Mouse (Mus musculus): ENCODE data around the gene Cenpo.
"Not testable (repeated sequence)": the region's sequence is repeated elsewhere in the genome, so short reads cannot be mapped to it uniquely, and the experiment has no call there.

Cenpo gene

DNA sequence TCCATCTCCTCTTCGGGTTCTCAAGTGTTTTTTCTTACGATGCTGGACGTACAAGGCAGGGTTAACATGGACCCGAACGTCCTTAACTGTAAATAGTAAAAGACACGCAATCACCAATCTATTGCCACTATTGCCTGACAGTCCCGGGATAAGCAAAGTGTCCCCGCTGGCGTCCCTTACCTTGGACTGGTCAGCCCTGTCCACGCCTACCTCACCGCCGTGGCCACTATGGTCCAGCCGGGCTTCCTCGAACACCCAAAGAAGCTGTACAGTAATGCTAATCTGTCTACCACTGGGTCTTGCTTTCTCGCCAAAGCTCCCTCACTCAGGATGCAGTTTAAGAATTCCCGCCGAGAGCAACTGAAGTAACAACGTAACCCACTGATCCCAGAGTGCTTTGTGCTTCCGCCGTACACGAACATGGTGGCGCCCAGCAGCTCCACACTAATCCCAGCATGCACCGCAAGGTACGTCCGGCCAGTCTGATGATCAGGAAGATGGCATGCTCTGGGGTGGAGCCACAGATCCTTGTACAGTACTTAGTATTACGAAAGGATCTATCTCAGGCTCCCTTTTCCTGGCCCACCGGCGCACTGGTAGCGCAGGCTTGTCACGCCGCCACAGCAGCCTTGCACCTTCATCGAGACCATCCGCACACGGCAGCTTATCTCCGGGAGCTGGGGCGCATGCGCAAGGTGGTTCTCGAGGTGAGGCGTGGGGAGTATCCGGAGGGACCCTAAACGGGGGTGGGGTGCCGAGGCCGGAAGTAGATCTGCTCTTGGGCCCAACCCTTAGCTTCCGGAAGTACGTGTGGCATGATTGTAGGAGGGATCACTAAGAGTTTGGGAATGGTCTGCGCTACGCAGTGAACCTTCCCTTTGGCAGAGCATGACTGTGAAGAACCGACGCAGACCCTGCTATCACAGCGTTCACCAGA lies at the start of gene Cenpo, which contains the start of gene Ptrhd1:
Gene Cenpo (minus strand): TSS at position 723 of the 937 bp plus-strand sequence.
Gene Ptrhd1 (plus strand): TSS at position 456 of the 937 bp plus-strand sequence.
- DNase-seq (ENCODE audit: low read depth): peak; percentile 98

DNA sequence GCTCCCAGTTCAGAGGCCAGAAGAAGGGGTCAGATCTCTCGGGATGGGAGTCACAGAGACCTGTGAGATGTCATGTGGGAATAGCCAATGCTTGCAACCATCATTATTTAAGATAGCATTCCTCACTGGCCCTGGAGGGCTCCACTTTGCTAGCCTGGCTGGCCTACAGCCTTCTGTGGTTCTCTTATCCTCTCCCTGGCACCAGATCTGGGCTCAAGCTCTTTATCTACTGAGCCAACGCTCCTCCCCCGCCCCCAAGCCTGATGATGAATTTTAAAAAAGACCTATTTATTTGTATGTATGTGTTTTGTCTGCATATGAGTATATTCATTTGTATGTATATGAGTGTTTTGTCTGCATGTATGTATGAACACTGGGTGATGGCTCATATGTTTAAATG lies 45.8 kb upstream of the Cenpo start:
- no peak for DNase-seq (ENCODE audit: low read depth)

DNA sequence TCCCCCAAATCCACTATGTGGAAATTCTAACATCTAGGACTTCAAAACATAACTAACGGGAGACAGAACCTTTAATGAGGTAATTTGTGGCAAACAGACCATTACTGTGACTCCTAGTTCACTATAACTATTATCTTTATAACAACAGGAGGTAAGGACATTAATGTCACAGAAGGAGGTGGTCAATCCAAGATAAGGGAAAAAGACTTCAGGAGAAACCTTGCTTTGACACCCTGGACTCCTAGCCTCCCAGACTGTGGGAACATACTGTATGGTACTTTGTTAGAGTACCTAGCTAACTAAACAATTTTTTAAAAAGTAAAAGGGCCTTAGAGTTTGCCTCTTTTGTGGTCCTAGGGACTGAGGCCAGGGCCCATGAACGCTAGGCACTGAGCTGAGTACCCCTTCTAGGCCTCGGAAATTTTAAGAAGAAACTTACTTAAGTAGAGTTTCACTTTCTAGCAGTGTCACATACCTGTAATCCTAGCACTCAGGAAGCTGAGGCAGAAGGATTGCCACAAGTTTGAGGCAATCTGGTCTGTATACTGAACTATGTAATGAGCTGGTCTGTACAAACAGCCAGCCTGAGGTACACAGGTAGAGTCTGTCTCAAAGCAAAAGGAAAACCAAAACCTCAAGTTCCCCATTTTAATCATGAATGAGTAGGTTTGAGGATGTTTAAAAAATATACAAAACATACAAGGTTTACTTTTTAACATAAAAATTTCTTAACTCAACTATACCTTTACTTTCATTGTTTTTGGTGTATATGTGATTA lies 45.1 kb upstream of the Cenpo start:
- DNase-seq (ENCODE audit: low read depth): no peak

DNA sequence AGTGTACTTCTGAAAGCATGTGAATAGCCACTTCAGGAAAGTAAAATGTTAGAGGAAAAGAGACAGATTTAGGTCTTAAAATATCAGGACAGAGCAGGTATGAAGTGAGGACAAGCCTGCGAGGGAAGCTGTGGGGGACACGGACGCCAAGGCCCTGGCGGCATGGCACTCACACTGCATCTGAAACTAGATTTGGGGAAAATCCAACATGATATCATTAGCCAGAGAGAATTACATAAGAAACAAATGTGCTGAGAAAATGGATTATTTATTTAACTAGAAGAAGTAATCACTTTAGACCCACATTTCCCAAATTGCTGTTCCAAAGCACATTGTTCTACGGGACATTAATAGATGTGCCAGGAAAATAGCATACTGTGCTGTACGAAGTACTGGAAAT lies 37.0 kb upstream of the Cenpo start:
- no peak for DNase-seq (ENCODE audit: low read depth)

DNA sequence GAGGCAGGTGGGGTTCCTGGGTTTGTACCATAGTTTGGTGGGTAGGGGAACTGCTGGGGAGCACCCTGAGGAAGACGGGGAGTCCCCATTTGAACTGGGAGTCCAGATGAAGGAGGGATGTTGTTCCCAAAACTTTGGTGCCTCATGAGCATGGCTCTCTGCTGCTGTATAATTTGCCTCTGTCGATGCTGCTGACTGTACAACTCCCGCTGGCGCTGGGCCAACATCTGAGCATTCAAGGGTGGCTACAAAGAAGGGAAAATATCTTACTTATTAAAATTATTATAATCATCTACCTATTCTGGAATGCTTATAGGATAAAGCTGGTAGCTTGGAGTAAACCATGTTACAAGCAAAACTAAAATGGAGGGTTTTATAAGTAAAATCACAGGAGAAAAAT lies 33.7 kb upstream of the Cenpo start:
- DNase-seq (ENCODE audit: low read depth): no peak

DNA sequence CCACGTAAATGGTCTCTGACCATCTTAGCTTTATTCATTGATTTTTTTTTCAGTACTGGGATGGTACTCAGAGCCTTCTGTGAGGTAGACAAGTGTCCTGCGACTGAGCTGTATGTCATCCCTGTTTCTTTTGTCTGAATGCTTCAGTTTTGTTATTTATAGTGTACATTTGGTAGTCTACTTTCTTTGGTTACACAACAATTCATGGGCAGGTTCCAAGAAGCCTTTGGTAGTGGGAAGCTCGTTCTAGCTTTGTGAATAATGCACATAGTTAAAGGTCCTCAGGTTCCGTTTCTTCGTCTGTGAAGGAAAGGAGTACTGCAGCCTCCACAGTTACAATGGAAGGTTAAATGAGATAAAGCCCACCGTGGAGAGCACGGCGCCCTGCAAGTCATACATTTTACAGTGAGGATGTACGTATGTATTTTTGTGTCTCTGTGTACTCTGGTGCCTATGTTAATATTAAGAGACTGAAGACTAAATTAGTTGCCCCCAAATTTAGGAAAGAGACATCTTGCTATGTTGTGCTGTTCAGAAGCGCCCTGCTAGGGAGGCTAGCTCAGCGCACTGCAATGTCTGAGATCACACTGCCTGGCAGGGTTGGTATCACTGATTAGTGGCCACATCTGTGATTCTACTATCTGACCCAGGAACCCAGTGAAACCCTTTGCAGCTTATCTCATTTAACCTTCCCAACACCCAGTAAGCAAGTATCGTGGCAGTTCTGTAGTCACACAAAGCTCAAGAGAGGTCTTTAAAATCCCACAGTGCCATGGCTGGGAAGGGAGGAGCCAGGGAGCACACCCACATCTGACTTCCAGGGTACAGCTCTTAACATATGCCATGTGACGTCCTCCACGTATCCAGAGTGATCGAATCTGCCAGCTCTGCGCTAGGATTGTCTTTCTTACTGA lies 18.9 kb upstream of the Cenpo start:
- no peak for DNase-seq (ENCODE audit: low read depth)

DNA sequence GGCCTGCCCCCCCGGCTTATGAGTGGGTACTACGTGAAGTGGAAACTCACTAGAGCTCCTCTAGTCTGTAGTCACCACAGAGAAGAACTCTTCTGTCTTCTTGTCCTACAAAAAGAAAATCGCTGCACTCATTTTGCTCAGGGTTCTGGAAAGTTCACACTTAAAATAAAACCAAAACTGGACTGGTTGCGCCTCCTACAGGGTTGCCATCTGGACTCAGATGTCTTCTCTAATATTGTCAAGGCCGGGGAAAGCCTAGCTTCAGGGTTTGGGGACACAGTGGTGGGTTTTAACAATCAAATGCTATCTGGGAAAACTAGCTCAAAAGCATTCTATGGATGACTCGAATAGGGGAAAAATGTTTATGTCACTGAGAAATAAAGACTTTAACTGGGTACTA lies 15.7 kb upstream of the Cenpo start:
- no peak for DNase-seq (ENCODE audit: low read depth)

DNA sequence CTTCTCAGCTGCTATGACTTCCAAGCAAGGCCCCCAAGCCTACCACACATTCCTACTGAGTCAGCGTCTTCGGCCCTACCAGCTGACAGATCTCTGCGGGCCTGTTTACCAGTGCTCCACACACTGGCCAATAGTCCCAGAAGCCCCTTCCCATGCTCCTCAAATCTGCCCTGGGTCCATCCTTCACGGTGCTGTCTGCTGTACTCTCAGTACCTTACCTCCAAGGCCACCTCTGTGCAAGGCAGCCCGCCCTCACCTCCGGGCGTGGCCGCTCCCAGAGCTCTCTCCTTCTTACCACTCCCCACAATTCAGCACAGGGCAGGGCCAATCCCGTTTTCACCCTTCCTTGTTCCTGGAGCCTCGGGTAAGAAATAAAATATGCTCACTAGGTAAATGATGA lies 11.6 kb upstream of the Cenpo start:
- no peak for DNase-seq (ENCODE audit: low read depth)

DNA sequence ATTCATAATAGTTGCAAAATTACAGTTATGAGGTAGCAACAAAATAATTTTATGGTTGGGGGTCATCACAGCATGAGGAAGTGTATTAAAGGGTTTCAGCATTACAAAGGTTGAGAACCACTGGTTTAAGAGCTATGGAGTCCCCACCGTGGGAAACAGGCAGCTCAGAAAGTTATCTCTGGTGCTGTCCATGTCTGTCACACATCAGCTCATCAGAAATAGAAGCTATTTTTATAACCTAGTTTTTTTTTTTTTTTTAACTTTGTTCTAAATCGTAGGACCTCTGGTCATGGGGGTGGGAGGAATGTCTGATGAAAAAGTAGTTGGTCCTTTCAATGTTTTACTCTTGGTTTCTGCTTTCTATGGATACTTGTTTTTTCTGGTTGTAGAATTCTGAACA lies 9.7 kb upstream of the Cenpo start:
- no peak for DNase-seq (ENCODE audit: low read depth)

DNA sequence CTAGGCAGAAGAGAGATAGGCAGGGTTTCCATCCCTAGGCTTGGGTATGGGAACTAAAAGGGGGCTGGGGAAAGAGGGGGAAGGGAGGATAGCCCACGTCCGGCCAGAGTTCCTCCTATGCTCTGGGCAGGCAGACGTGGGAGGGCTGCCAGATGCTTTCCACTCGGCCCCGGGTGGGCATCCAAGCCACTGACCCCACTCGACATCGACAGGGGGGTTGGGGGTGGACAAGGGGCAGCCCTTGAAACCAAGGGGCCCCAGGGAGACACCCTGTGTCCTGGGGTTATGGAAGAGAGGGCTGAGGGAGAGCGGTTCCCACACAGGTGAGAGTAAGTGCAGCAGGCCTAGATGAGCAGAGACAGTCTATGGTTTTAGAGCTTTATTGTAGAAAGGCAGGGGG lies 6.2 kb upstream of the Cenpo start:
- not testable (repeated sequence) for DNase-seq (ENCODE audit: low read depth)

DNA sequence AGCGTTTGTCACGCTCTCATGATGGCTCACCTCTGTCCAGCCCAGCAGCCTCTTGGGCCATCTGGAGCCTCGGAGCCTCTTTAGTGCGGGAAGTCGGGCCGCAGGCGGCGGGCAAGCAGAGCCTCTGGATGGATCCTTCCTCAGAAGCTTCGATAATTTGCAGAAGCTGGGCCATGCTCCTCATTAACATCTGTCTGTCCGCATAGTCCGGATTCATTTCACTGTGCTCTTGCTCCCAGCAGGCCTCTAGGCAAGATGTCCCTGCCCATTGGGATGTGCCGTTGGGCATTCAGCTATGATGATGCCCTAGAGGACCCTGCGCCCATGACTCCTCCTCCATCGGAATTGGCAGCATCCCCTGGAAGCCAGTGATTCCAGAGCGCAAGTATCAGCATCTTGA lies 3.4 kb upstream of the Cenpo start:
- no peak for DNase-seq (ENCODE audit: low read depth)

DNA sequence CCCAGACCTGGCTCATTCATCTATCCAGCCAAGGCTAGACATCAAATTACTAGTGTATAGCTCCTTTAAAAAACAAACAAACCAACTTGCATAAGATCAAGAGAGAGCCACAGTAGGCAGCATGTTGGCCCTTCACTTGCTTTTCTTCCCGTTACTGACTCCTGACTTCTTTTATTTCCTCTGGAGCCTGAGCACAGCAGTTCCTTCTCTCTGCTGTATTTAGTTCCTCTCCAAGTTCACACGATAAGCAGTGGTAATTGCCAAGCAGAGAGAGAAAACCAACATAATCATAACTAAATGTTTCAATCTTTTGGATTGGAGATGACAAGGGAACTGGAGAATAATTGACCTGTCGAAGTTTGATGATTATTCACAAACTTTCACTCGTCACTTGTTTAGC lies 1.3 kb downstream of the Cenpo start:
- DNase-seq (ENCODE audit: low read depth): peak; percentile 8

DNA sequence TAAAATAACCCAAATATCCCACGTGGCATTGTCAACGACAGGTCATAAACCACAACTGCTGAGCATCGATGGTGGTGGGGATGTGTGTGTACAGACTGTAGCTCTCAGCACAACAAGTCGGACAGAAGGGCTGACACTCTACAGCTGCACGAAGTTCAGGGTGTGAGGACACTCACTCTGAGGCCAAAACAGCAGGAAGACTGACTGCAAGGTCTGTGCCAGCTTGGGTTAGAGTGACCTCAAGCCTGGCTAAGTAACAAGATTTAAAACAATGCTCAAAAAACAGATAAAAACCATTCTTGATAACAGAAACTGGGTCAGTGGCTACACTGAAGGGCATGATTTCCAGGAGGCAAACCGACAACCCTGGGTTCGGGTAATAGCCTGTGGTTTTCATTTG lies 3.9 kb downstream of the Cenpo start:
- no peak for DNase-seq (ENCODE audit: low read depth)

DNA sequence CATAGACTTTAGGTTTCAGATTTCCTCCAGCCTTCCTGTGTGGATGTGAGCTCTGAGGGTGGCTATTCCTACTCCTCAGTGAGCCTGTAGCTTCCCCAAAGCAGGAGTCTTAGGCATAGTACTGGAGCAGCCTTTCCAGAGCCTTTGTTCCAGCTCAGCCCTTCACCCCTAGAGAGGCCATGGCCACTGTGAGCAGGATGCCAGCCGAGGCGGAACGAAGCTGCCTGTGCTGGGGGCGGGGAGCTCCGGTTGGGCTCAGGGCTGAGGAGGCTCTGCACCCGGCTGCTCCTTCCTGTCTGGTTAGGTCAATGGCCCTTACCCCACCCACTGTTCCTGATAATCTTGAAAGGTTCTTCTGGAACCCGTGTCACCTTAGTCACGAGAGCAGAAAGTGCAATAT lies 21.2 kb downstream of the Cenpo start:
- no peak for DNase-seq (ENCODE audit: low read depth)

DNA sequence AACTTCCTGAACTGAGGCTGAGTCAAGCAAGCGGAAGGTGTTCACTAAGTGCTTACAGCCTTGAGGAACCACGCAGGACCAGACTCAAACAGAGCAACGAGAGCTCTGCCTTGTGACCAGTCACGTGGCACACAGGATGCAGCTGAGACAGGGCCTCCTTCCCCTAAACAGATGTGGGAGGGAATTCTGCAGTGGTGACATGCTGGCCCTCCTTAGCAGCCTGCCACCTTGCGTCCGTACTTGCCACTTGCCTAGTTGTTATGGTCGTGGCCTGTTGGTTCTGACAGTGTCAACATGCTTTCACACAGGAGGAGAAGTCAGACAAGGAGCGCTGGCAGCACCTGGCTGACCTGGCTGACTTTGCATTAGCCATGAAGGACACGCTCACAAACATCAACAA lies 22.9 kb downstream of the Cenpo start:
- DNase-seq (ENCODE audit: low read depth): no peak

DNA sequence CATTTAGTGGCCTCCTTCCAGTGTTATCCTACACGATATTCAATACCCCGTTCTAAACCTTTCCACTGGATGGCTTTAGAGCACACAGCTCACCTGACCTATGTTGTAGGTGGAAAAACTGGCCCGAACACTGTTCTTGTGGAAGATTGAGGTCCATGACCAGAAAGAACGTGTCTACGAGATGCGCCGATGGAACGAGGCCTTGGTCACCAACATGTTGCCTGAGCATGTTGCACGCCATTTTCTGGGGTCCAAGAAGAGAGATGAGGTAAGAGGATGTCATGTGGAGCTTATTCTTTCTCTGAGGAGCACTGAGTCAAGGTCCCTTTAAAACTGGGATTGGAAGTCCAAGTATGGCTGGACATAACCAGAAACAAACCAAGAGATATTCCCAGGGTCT lies 24.9 kb downstream of the Cenpo start:
- no peak for DNase-seq (ENCODE audit: low read depth)

DNA sequence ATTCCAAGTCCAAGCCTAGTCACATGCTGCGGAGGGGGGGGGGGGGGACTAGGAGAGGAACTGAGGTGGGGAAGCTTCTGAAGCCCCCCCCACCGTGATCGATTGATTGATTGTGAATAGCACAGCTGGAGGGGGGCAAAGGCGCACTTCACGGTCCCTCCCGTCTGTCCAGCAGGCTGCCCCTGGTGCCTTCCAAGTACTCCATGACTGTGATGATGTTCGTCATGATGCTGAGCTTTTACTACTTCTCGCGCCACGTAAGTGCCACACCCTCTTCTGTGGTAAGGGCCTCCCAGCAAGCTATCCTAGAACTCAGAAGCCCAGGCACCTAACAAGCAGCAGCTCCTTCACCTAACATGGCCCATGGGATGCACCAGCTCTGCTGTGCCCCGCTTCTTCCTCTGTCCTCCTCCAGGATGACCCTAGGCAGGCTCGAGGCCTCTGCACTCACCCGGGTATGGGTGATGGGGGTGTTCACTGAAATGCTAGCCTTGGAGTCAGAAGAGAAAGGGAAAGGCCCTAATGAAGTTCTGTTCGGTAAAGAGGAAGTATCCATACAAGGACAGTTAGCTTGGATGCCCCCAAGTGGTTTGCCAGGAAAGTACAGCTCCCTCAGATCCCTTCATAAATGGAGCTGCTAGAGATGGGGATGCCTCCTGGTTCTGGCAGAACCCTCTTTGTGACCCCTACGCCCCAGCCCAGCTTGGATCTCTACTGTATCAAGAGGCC lies 25.5 kb downstream of the Cenpo start:
- DNase-seq (ENCODE audit: low read depth): peak; percentile 56

DNA sequence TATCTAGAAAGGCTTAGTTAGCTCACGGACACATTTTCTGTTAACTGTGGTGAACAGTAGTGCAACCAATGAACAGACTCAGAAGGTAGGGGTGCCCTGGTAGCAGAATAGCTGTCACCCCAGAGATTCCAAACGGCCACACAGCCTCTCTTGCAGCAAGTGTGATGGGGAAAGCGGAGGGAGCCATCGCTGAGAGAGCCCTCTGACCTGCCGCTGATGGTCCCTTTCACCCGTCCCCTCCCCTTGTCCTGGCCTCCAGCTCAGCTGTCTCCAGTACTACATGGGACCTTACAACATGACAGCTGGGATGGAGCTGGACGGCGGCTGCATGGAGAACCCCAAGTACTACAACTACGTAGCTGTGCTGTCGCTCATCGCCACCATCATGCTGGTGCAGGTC lies 28.0 kb downstream of the Cenpo start:
- DNase-seq (ENCODE audit: low read depth): no peak

DNA sequence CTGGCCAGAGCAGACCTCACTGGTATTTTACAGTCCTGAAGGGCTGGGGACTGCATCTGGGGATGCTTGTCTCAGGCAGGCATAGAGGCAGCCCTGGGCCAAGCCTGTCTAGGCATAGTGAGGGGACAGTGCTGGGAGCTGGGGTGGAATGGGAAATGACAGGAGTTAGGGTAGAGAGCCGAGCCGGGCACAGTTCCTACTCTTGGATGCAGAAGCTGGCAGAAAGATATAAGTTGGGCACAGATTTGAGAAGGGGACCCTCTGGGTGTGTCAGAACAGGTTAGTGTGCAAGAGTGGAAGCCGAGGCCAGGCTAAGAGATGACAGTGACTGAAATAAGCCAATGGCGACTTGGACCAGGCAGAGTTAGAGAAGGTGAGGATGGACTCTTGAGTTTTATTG lies 31.9 kb downstream of the Cenpo start:
- no peak for DNase-seq (ENCODE audit: low read depth)

DNA sequence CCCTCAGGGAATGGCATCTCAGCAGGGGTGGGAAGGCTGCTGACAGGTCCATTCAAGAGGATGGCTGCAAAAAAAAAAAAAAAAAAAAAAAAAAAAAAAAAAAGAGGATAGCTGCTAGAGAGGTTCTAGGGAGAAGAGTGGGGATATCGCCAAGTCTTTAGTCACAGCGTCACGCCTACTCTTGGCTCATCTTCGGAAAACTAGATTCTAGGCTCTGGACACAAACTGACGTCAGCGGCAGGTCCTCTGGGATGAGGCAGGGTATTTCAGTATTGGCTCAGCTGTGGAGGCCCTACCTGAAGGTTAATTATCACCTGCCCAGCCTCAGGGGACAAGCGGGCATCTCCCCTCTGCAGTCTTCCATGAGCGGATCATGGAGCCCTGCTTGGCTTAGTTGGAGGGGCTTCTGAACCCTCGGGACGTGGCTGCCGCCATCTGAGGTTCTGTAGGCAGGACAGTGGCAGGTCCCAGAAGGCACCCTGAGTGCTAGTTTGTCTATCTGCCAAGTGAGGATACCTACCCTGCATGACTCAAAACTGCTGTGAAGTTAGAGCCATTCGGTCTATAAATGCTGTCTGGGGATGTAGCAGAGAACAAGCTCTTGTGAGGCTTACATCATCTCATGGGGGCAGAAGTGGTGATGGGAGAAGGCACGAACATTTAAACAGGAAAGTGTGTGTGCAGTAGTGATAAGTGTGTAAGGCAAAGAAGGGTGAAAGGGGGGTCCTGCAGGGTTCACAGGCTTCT lies 32.5 kb downstream of the Cenpo start:
- no peak for DNase-seq (ENCODE audit: low read depth)

DNA sequence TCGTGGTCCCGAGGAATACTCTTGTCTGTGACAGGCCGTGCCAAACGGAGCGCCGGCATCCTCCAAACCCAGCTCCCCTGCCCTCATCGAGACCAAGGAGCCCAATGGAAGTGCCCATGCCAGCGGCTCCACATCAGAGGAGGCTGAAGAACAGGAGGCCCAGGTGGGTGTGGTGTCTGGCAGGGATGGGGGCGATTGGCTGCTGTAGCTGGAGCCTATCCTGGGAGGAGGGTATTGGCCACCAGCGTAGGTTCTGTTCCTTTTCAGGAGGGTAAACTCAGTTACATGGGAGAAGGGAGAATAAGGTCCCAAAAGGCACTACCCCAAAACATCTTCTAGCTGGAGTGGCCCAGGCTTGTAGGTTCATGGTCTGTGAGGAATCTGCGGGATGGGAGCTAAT lies 34.8 kb downstream of the Cenpo start:
- DNase-seq (ENCODE audit: low read depth): no peak

All from naive thymus-derived CD4-positive, alpha-beta T cell, adult 2 months (primary cell).